Mouse (Mus musculus): ENCODE data around the gene Padi4.

Padi4 gene

DNA sequence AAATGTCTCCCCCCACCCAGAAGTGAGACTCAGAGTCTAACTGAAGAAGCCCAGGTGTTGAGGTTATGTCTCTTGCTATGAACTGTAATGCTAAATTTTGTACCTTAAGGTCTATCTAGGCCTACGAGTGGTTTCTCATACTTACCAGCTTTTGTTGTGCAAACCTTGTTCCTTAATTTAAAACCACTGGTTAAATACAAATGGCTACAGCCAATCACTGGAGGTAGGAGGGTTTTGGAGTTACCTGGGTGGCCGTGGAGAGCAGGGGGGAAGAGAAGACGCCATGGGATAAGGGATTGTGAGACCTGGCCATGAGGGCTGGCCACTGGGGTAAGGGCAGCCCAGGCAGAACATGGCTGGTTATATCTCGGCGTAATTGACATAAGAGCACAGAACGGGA lies 14.2 kb upstream of the Padi4 start:
- no peak for DNase-seq (ENCODE audit: low read depth)

DNA sequence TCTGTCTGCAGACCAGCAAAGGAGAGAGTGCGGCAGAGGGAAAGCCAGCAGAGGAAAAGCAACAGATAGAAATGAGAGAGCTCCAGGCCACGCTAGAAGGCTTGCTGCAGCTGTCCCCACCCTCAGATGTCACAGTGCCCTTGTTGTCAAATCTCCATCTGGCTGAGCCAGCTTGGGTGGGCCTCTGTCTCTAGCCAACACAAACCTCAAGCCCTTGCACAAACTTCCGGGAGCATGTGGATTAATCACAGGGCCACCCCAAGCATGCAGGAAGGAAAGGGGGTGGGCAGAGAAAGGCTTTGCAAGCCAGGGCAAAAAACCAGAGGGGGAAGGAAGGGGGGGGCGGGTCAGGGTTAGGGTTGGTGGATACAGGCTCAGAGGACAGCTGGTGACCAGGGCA lies 13.4 kb upstream of the Padi4 start:
- DNase-seq (ENCODE audit: low read depth) = no peak

DNA sequence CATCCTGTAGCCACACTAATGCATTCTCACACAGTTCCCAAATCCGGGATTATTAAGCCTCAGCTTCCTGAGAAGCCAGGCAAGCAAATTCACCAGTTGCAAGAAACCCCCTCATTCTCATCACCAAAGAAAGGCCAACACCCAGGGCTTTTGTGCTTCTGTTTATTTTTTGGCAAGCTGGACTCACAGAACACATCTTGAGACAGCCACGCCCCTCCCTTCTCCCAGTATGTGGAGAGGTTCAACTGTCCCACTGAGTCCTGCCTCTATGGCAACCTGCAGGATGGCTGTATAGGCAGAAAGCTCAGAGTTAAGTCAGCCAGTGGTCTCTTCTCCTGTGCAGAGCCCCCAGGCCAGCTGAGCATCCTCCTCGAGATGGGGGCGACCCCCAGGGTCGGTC lies 11.2 kb upstream of the Padi4 start:
- no peak for DNase-seq (ENCODE audit: low read depth)

DNA sequence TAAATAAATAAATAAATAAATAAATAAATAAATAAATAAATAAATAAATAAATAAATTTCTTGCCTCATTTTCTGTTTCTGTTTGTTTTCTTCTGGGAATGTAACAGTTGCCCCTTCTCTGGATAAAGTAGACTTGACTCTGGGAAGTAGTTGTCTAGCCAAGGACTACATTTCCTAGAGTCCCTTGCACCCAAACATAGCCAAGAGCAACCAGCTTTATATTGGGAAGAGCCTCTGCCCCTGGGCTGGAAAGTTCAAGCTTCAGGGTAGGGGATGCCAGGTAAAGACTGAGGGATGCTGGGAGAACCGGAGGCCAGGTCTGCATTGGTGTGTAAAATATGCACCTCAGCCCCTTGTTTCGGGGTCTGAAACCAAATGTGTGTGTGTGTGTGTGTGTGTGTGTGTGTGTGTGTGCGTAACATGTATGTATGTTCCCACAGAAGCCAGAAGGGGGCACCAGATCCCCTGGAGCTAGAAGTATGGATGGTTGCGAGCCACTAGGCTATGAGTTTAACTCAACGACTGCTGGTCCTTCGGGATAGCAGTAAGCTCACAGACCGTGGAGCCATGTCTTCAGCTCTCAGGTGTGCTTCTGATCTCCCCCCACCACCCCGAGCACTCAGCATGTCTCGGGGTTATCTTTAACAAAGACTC lies 10.4 kb upstream of the Padi4 start:
- DNase-seq (ENCODE audit: low read depth) = no peak

DNA sequence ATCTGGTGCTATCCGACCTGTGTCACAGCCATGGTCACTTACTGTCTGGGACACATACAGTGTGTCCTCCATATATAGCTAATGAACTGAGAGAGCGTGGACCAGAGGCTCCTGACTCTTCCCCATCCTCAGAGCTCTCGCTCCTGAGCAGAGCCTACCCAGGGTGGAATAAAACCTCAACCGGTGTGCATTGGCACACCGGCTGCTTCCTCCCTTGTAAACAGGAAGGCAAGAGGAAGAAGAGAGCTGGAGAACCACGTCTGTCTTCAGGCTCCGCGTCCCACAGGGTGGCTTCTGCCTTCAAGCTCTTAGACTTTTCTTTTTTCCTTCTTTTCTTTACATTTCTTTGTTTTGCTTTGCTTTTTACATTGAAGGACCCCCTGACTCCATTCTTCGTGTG lies 8.8 kb upstream of the Padi4 start:
- DNase-seq (ENCODE audit: low read depth) = peak; percentile 52

DNA sequence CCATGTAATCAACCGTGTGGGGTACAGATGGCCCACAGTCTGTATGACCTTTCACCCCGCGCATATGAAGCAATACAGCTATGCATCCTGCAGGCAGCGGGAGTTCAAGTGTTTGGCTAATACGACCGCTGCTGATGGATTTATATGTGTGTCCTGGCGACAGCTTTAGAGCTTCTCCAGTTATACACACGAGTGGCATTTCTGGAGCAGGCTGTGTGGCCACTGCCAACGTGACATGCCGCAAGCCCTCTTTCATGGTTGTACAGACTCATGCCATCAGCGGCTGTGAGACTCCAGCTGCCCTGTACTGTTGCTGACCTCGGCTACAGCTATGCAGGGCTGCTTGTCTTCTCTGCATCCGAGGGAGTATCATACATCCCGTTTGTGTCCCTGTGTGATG lies 6.5 kb upstream of the Padi4 start:
- no peak for DNase-seq (ENCODE audit: low read depth)

DNA sequence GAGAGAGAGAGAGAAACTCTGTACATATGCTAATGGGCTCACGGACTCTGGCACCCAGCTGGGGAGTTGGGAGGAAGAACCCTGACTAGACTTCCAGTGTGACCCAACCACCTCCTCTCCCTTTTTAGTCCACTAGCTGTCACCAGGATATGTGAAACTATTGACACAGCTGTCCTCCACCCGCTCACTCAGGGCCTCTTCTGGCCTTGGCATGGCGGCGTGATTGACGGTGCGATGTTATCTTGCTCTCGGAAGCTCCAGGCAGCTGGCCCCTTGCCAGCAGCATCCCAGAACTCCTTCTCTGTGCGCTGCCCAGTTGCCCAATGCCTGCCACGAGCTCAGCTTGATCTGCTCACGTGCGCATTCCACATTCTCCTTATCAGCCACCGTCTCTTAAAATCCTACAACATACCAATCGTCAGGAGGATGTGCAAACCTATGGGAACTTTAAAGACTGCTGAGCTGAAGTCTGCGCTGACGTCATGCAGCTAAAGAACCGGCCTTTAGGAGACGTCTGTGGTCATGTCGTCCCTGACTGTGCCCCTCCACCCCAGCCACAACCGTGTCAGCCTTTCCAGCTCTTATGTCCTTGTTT lies 5.9 kb upstream of the Padi4 start:
- DNase-seq (ENCODE audit: low read depth) = no peak

DNA sequence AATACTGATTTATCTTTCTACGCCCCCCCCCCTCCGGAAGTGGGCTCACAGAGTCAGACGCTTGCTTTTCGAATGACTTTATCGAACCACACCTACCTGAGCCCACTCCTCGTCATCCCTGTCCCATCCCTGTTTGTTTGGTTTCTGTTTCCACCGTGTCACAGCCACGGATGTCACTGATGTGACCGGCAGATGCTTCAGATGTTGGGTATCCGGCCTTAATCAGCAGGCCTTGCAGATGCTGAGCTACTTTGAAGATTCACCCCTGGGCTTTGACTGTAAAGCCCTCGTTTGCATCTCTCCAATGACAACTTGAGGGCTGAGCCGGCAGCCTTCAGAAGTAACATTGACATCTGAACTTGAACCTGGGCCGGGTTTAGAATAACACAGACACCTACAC lies 2.6 kb upstream of the Padi4 start:
- peak; percentile 57 for DNase-seq (ENCODE audit: low read depth)

DNA sequence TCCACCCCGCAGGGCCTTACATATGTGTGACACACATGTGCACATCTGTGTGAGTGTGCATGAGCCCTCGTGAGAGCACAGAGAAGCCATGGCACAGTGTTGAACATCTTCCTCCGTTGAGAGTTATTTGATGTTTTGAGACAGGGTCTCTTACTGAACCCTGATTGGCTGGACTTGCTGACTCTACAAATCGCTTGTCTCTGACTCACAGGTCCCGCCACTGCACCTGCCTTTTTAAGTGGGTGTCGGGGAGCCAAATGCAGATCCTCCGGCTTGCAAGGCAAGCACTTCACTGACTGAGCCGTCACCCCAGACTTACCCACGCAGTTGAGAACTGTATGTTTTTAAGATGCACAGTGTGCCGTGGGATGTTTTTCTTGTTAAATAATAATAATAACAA lies 1.8 kb upstream of the Padi4 start:
- DNase-seq (ENCODE audit: low read depth) = no peak

DNA sequence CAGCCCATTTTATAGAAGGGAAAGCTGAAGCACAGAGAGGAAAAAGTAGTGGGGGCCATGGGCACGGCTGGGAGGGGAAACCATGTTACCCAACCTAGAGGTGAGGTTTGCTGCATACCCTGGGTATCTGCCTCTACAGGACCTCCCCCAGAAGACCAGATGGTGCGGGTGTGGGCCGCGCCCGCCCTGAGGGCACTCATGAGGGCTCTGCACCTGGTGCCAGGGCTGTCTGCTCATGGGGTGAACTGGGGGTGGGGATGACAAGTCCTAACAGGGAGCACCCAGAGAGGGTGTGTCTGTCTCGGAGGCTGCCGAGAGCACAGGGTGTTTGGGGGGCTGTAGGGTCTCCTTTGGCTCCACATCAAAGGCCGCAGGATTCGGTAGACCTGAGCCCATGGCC lies 857 bp upstream of the Padi4 start:
- DNase-seq (ENCODE audit: low read depth) = no peak

DNA sequence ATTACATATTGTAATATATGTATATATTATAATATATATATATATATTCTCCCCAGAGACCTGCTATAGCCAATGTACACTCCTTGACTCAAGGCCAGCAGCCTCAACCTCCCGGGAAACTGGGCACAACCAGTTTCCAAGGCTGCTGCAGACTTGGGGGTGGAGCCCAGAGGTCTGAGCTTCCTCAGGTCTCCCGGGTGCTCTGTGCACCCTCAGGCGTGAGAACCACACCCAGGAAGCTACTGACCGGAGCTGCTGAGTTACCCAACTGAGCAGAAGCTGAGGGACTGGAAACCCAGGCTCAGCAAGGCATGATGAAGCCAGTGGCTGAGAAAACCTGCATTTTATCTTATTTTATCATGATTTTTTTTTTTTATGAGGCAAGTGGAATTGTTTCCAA lies 2.9 kb downstream of the Padi4 start:
- DNase-seq (ENCODE audit: low read depth) = no peak

DNA sequence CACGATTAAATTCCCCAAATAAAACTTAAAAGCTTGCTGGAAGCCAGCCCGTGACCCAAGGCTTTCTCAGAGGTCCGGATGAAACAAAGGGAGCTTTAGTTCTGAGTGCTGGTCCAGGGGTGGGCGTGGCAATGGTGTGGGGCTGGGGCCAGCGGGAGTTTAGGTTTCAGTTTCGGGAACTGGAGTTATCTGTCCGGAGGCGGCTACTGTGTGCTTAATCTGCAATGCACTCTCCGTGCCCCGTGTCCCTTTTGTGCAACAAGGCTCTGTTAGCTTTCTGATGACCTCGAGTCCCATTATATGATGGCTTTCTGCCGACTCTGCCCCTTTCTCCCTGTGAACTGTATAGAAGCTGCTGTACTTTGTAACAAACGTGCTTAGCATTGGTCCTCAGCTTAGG lies 3.6 kb downstream of the Padi4 start:
- no peak for DNase-seq (ENCODE audit: low read depth)

DNA sequence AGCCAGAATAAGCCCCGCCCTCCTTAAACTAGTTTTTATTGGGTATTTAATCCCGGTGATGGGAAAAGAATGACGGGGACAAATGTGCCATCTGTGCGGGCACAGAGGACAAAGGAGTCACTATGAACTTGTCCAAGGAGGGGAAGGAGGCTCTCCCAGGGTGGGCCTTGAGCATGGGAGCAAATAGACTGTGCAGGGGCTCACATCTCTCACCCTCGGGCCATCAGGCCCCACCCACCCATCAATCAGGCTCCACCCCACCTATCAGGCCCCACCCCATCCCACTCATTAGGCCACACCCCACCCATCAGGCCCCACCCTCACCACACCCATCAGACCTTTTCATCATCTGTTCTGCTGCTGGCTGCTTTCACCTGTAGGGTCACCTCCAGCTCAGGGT lies 5.1 kb downstream of the Padi4 start:
- no peak for DNase-seq (ENCODE audit: low read depth)

DNA sequence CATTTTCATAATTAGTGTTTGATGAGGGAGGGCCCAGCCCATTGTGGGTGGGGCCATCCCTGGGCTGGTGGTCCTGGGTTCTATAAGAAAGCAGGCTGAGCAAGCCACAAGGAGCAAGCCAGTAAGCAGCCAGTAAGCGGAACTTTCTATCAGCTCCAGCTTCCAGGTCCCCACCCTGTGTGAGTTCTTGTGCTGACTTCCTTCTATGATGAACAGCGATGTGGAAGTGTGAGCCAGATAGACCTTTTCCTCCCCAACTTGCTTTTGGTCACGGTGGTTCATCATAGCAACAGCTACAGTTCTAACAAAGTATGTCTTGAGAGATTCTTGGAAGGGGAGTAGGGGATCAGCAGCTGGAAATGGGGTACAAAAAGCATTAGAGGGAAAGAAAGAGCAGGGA lies 8.1 kb downstream of the Padi4 start:
- no peak for DNase-seq (ENCODE audit: low read depth)

DNA sequence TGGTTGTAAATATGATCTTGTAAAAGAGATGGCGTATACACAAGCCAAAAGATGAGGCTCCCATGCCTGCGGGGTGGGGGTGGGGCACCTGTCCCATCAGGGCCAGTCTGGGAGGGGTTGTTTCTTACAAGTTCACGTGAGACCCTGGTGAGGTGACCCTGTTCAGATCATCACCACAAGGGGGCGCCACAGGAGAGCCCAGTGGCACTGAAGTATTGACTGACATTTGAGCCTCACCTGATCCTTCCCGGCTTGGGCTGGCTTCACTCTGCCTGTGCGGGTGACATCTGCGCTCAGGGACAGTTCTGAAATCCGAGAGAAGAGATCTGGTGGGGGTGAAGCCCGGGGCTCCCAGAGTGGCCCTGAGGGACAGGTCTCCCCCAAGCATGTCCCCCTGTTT lies 10.9 kb downstream of the Padi4 start:
- peak; percentile 85 for DNase-seq (ENCODE audit: low read depth)

DNA sequence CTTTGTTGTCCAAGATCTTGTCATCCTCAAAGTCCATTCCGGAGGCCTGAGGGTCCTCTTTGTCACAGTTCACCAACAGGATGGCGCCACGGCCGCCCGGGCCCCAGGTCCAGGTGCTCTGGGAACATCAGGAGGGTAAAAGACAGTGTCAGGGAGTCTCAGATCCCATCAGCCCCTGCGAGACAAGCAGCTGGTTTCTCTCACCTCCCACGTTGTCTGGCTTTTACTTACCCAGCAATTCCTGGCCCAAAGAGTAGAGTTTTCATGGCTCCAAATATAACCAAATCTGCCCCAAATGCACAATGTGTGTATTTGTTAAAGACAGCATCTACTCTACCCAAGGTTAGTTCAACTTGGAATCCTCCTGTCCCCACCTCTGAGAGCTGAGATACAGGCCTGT lies 12.4 kb downstream of the Padi4 start:
- no peak for DNase-seq (ENCODE audit: low read depth)

DNA sequence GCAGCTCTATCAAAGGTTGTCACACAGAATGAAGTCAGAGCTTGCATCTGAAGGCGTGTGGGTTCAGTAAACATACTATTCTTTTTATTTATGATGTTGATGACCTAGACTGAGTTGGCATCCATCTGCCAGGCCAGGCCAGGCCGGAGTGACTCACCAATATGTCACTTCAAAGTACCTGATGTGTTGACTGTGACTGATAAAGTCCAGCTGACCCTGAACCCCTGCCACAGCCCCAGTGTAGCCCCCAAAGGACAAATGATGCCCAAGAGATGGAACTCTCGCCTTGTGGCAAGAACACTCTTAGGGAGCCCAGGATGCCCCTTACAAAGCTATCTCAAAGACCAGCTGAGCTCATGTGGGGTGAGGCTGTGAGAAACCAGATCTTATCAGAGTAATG lies 18.2 kb downstream of the Padi4 start:
- no peak for DNase-seq (ENCODE audit: low read depth)

DNA sequence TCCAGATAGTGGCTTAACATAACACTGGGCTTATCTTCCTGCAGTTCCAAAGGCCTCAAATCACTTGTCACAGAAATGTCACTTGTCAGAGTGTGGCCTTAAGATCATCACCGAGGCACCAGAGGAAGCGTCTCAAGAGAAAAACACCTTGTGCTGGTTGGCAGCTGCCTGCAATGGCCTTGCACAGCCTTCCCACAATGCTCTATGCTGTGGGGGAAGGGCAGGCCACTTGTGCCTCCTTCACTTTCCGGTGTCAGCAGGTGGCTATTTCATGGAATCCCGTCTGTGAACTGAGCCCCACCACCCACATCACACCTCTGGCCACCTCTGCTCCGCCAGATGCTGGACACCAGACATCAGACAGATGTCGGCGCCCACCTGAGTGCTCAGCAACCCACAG lies 20.7 kb downstream of the Padi4 start:
- no peak for DNase-seq (ENCODE audit: low read depth)

DNA sequence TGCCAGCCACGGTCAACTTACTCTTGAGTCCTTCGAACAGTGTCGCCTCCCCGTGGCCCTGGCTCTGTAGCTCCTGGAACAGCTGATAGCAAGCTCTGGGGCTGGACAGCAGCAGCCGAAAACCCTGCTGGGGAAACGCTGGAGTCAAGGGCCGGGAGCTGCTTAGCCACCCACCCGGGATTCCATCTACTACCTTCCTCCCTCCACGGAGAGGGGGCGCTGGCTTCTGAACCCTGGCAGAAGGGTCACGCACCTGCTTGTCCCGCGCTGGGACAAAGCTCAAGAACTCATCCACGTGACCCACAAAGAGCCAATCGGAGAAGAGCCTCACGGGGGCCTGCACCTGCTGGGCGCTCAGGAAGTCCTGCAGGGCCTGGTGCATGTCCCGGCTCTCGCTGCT lies 23.7 kb downstream of the Padi4 start:
- peak; percentile 78 for DNase-seq (ENCODE audit: low read depth)

DNA sequence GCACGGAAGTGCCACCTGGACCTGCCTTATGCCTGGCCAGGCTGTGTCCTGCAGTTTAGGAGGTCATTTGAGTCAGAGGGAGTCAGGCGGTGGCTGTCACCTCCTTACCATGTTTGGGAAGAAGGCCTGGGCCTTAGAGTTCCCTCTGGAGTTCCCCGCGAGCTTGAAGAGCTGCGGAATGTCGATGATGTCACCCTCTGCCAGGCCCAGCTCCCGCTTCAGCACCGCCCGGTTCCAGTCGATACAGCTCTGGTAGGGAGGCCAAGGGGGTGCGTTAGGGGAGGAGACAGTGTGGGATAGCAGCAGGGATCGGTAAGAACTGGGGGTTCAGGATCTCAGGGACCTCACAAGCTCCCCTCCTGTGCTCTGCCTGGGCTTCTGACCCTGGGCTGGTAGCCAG lies 26.1 kb downstream of the Padi4 start:
- DNase-seq (ENCODE audit: low read depth) = no peak

DNA sequence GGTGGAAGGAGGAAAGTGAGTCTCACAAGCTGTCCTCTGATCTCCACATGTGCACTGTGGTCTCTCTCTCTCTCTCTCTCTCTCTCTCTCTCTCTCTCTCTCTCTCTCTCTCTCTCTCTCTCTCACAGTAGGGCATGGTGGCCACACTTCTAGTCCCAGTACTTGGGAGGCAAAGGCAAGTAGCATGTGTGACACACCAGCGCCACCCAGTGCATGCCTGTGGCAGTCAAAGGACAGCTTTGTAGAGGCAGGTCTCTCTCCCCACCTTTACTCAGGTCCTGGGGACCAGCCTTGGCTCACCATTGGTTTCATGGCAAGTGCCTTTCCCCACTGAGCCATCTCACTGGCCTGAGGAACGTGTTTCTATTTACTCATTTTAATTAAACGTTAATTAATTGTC lies 29.4 kb downstream of the Padi4 start:
- DNase-seq (ENCODE audit: low read depth) = peak; percentile 64

DNA sequence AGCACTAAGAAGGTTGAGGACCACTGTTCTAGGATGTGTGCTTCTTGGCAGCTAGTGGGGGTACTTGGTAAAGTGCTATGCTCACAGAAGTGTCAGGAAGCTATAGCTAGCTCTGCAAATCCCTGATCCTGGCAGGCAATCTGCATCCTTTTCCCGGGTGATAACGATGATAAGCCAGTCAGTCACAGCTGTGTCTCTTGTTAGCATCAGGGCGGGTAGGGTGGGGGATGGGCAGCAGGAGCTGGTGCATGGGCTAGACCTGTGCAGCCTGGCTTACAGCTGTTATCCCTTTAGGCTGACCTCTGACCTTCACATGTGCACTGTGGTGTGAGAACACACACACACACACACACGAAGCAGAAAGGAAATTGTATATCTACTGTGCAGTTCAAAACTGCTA lies 30.9 kb downstream of the Padi4 start:
- DNase-seq (ENCODE audit: low read depth) = no peak

DNA sequence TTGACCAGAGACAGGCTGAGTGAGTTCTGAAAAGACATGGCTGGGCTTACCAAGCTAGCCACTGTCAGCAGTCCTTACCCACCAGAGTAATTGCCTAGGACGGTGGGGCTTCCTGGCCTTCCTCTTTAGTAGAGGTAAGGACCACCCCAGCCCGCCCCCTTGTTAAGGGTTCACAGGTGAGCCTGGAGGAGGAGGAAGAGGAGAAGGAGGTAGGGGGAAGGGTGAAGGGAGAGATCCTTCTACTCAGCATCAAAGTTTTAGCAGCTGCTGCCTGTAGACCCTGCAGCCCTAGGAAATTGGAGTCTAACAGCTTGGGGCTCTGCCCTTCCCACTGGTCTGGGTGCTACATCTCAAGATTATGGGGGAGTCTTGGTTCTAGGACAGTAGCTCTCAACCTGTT lies 31.5 kb downstream of the Padi4 start, which contains the start of gene Padi6:
Padi6 (minus strand) TSS at position 101 of the 400 bp plus-strand sequence.
- DNase-seq (ENCODE audit: low read depth) = no peak

DNA sequence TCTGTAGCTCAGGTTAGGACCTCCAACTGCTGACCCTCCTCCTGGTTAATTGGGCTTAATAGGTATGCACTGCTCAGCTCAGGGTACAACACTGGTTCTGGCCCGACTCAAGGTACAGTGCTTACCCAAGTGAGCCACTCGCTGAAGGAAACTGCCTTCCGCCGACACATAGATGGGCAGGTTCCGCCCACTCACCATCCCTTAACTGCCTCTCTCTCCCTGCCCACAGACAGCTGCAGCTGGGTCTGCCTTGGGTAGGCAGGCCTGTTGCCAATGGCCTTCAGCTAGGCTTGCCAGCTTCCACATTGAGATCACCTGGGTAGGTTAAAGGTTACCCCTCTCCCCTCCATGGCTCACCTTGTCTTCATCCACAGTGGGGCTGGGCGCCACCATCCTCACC lies 32.6 kb downstream of the Padi4 start:
- no peak for DNase-seq (ENCODE audit: low read depth)

All from naive thymus-derived CD4-positive, alpha-beta T cell, adult 2 months (primary cell).